In the genomic region with DNA sequence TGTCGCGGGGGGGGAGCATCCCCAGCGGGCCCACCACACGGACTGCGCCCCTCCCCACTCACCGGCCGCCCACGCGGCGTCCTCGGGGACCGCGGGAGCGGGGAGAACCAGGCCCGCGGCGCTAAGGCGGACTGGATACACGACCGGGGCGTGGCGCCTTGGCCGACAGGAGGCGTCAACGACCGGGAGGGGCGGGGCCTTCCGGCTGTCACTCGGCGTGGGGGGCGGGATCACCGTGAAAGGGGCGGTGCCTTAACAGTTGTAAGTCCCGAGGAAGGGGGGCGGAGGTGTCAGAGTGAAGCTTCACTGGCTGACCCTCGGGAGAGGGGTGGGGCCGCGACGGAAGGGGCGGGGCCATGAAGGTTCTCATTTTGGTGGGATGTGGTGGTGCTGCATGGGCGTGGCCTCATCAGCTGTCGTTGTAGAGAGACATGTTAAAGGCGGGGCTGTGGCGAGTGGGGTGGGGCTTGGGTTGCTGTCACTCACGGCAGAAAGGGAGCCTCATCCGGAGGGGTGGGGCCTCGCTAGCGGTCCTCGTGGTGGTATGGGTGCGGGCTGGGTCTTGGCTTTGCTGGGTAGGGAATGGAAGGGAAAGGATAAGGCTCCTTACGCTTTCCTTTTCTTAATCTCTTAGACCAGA, we compare ENCODE assay signal across 8 mouse cellular contexts. TPM values are rescaled to one million over a fixed set of nuclear protein-coding genes. Genes with fewer than 3 reads are reported as not detected.
A peak's percentile ranks its signal among the peaks of the same experiment; 100 is the strongest.
DNase-seq lines count a peak whose midpoint lies in the region; ATAC-seq and TF ChIP-seq lines count a peak whose summit lies in the region.

Ano10 (minus strand) TSS at position 182 of the 640 bp plus-strand sequence.

- no peaks in the 10 kb centered on the region for H3K9me3 ChIP-seq in MEL (replicated peaks; ENCODE audit: insufficient read depth, low read length)
- H3K9me3 ChIP-seq in forebrain, postnatal 0 days (ENCODE audit: low read length) = no peaks in the 10 kb centered on the region
- no peaks in the 10 kb centered on the region for H3K9me3 ChIP-seq in lung, embryonic 15.5 days

- under 1% methylated on average over 51 of the region's 51 CpGs for WGBS in cerebellum, adult 2 months
- under 1% methylated on average over 48 of the region's 51 CpGs for WGBS in forebrain, postnatal 0 days
- WGBS in lung, embryonic 15.5 days = under 1% methylated on average over 46 of the region's 51 CpGs

- no peak for TF ChIP-seq CTCF in MEL (IDR thresholded peaks at IDR 0.05 in 2 of 3, conservative IDR thresholded peaks at IDR 0.05 in 1 of 3; ENCODE audit: control insufficient read depth in 1 of 3, insufficient read depth in 1 of 3, low read depth in 2 of 3, low read length in 3 of 3, poor library complexity in 1 of 3, severe bottlenecking in 1 of 3)
- TF ChIP-seq CTCF in cerebellum, adult 2 months (IDR thresholded peaks at IDR 0.05; ENCODE audit: borderline replicate concordance, insufficient read depth, low read depth, low read length) = 0 out of 2 replicates have a peak, but pooled peaks have one; percentile 2
- peak; percentile 50; the same call in 1 of the 2 replicates for TF ChIP-seq CTCF in forebrain, postnatal 0 days (IDR thresholded peaks at IDR 0.05; ENCODE audit: low read depth)

- H3K36me3 ChIP-seq in MEL (ENCODE audit: control insufficient read depth in 1 of 2, insufficient read depth in 2 of 2, low read length in 2 of 2) = peaks cover 0 to 2% of the 10 kb centered on the region in 2 experiments; a peak in 1 of 4 replicates
- H3K36me3 ChIP-seq in forebrain, postnatal 0 days (ENCODE audit: insufficient read depth) = no peaks in the 10 kb centered on the region
- no peaks in the 10 kb centered on the region for H3K36me3 ChIP-seq in lung, embryonic 15.5 days

- H3K4me3 ChIP-seq in MEL (ENCODE audit: control insufficient read depth in 1 of 2, insufficient read depth in 1 of 2, low read depth in 2 of 2, low read length in 2 of 2) = peak within 1 kb of the TSS; percentile 52 to 78
- H3K4me3 ChIP-seq in cerebellum, adult 2 months (replicated peaks; ENCODE audit: insufficient read depth, low read depth, low read length) = peak within 1 kb of the TSS; percentile 68
- H3K4me3 ChIP-seq in forebrain, postnatal 0 days (ENCODE audit: low read depth, low read length) = peak within 1 kb of the TSS; percentile 70
- peak within 1 kb of the TSS; percentile 78 for H3K4me3 ChIP-seq in lung, embryonic 15.5 days

- no peak for TF ChIP-seq RAD21 in MEL (IDR thresholded peaks at IDR 0.05; ENCODE audit: low read depth, low read length)

- peak within 1 kb of the TSS; percentile 58 for H3K4me2 ChIP-seq in forebrain, postnatal 0 days (ENCODE audit: low read depth)
- H3K4me2 ChIP-seq in lung, embryonic 15.5 days = peak within 1 kb of the TSS; percentile 70

- DNase-seq in MEL (ENCODE audit: low read depth, low spot score) = peak; percentile 98
- DNase-seq in cerebellum, adult 2 months = peak; percentile 93 to 96
- DNase-seq in forebrain, postnatal 0 days = peak; percentile 97
- DNase-seq in heart, postnatal 4 days = peak; percentile 98
- peak; percentile 95 to 97 for DNase-seq in layer of hippocampus, adult 8-10 months (ENCODE audit: low spot score in 2 of 2)
- DNase-seq in ovary, adult 18-20 months (ENCODE audit: low spot score) = peak; percentile 96
- peak; percentile 99 for DNase-seq in thymus, postnatal 0 days (ENCODE audit: low spot score)

- H3K9ac ChIP-seq in MEL (ENCODE audit: control insufficient read depth, low read depth, low read length, poor library complexity, severe bottlenecking) = peak within 1 kb of the TSS; percentile 52
- H3K9ac ChIP-seq in forebrain, postnatal 0 days = peak within 1 kb of the TSS; percentile 86
- peak within 1 kb of the TSS; percentile 71 for H3K9ac ChIP-seq in lung, embryonic 15.5 days

- no peak; a peak in 1 of 4 replicates for TF ChIP-seq POLR2A in MEL (IDR thresholded peaks at IDR 0.05; ENCODE audit: control insufficient read depth in 1 of 2, insufficient read depth in 1 of 2, low read depth in 1 of 2, low read length in 2 of 2, poor library complexity in 1 of 2)
- peak; percentile 45; the same call in 1 of the 2 replicates for TF ChIP-seq POLR2A in cerebellum, adult 2 months (IDR thresholded peaks at IDR 0.05; ENCODE audit: borderline replicate concordance, insufficient read depth, low read length)

- no peaks in the 10 kb centered on the region; the same call in 1 of the 2 replicates for H3K79me2 ChIP-seq in MEL (ENCODE audit: control insufficient read depth, insufficient read depth, low read length, poor library complexity)

- TF ChIP-seq EP300 in MEL (IDR thresholded peaks at IDR 0.05; ENCODE audit: low read depth in 1 of 2, low read length in 2 of 2) = no peak

- H3K27ac ChIP-seq in MEL (ENCODE audit: control insufficient read depth, low read depth, low read length) = no peak within 1 kb of the TSS
- H3K27ac ChIP-seq in cerebellum, adult 2 months (ENCODE audit: insufficient read depth, low read length) = peak within 1 kb of the TSS; percentile 50
- peak within 1 kb of the TSS; percentile 88 for H3K27ac ChIP-seq in forebrain, postnatal 0 days (ENCODE audit: low read depth, low read length)
- H3K27ac ChIP-seq in lung, embryonic 15.5 days = peak within 1 kb of the TSS; percentile 66

- peaks cover 0 to 2% of the 10 kb centered on the region in 2 experiments; a peak in 1 of 4 replicates for H3K4me1 ChIP-seq in MEL (ENCODE audit: control insufficient read depth in 1 of 2, insufficient read depth in 2 of 2, low read length in 2 of 2)
- H3K4me1 ChIP-seq in cerebellum, adult 2 months (ENCODE audit: control insufficient read depth, insufficient read depth, low read length) = no peaks in the 10 kb centered on the region; the same call in 1 of the 2 replicates
- H3K4me1 ChIP-seq in forebrain, postnatal 0 days (ENCODE audit: insufficient read depth) = 0 out of 2 replicates have a peak, but pooled peaks cover 3% of the 10 kb centered on the region
- peaks cover 9% of the 10 kb centered on the region for H3K4me1 ChIP-seq in lung, embryonic 15.5 days

- peak; percentile 97 for ATAC-seq in forebrain, postnatal 0 days
- peak; percentile 98 for ATAC-seq in lung, embryonic 15.5 days (ENCODE audit: borderline replicate concordance, extremely low read depth, low FRiP score, low TSS enrichment)

- peaks cover 4 to 7% of the 10 kb centered on the region in 2 experiments for H3K27me3 ChIP-seq in MEL (ENCODE audit: control insufficient read depth in 1 of 2, insufficient read depth in 2 of 2, low read length in 2 of 2)
- H3K27me3 ChIP-seq in cerebellum, adult 2 months (ENCODE audit: control insufficient read depth, insufficient read depth, low read length) = no peaks in the 10 kb centered on the region
- no peaks in the 10 kb centered on the region for H3K27me3 ChIP-seq in forebrain, postnatal 0 days (ENCODE audit: insufficient read depth, low read length)
- no peaks in the 10 kb centered on the region for H3K27me3 ChIP-seq in lung, embryonic 15.5 days

TF ChIP-seq in MEL, 35 proteins besides CTCF, POLR2A, EP300 and RAD21:
- TF ChIP-seq MYC (IDR thresholded peaks at IDR 0.05; ENCODE audit: low read depth, low read length) (peak; percentile 53; the same call in 1 of the 2 replicates), MXI1 (IDR thresholded peaks at IDR 0.05; ENCODE audit: low read depth, low read length) (peak; percentile 18), UBTF (IDR thresholded peaks at IDR 0.05; ENCODE audit: borderline replicate concordance, insufficient read depth, low read depth, low read length) (no peak)

RNA-seq across cellular contexts. Expression of gene Ano10, which starts in this region (rescaled TPM):
- 0.29 and 0.54 TPM in 2 replicates for total RNA-seq in MEL (2012; rRNA removed)
- 1 to 10 TPM in 1 of 2 experiments, not detected in 1; 3.1 TPM for polyA plus RNA-seq in MEL (2012; ENCODE audit: insufficient read depth in 1 of 2, insufficient read length in 2 of 2, low read depth in 1 of 2, low replicate concordance in 2 of 2, missing spikeins in 1 of 2)
- polyA plus RNA-seq in cerebellum, adult 2 months (2012; rRNA removed) = 29.7 and 31.3 TPM in 2 replicates
- total RNA-seq in forebrain, postnatal 0 days (2014; rRNA removed) = 24.7 and 35.3 TPM in 2 replicates
- polyA plus RNA-seq in forebrain, postnatal 0 days (2015; fragmentation: Nextera tagmentation; extraction: Ambion mirVana) = 26.3 and 32.0 TPM in 2 replicates
- total RNA-seq in heart, postnatal 4 days (2021) = 10 to 100 TPM; 23.7 to 25.5 TPM
- 10 to 100 TPM; 20.0 to 29.5 (median 24.4) TPM for total RNA-seq in layer of hippocampus, adult 8-10 months (2022)
- polyA plus RNA-seq in lung, embryonic 15.5 days (2015; fragmentation: Nextera tagmentation; extraction: Ambion mirVana) = 29.7 and 31.9 TPM in 2 replicates
- polyA plus RNA-seq in thymus, postnatal 0 days (2015; fragmentation: Nextera tagmentation; extraction: Ambion mirVana) = 16.9 and 18.5 TPM in 2 replicates

Comparison
In these comparisons a context has a peak if more than half of its experiments do, and no peak if none do; other contexts are left out.
1. RNA of gene Ano10 (total RNA-seq): 24.7 to 35.3 TPM in forebrain, postnatal 0 days, 23.7 to 25.5 TPM in heart, postnatal 4 days and 20.0 to 29.5 TPM in layer of hippocampus, adult 8-10 months; 0.29 to 0.54 TPM in MEL; every median in the first group is over 10 times any median in the second.
2. CTCF ChIP-seq: peak in cerebellum, adult 2 months (single experiment) and forebrain, postnatal 0 days (single experiment); none in MEL (0 of 3).
3. Peak in every context shown above with its lines, with median percentiles within 50 percentile points of each other: DNase-seq, H3K4me3 ChIP-seq and H3K9ac ChIP-seq.